Mouse (Mus musculus): ENCODE results near the gene Cdk11b.

DNA sequence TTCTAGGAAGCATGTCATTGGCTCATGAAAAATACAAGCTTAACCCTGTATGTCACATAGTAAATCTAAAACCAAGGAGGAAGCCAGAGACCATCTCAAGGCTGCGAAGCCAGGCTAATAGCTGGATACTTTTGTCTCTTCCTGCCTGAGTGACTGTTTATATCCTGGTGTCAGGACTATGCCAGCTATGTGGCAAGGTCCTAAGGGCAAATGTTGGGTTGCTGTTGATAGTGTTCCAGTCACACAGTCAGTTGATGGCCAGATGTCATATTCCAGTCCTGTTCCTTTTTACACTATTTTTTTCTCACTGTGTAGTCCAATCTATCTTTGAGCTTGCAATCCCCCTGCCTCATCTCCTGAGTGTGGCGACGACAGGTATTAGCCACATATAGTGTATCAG, 11.4 kb upstream of the Cdk11b start:
- TF ChIP-seq POLR2A (IDR thresholded peaks at IDR 0.05; ENCODE audit: insufficient read depth, low read depth, low read length) (no peak), CTCF (IDR thresholded peaks at IDR 0.05; ENCODE audit: insufficient read depth, low read depth, low read length) (no peak)

Measured in olfactory bulb, adult 2 months (tissue).